Comparison of ENCODE assay signal across 8 mouse cellular contexts in the genomic region with DNA sequence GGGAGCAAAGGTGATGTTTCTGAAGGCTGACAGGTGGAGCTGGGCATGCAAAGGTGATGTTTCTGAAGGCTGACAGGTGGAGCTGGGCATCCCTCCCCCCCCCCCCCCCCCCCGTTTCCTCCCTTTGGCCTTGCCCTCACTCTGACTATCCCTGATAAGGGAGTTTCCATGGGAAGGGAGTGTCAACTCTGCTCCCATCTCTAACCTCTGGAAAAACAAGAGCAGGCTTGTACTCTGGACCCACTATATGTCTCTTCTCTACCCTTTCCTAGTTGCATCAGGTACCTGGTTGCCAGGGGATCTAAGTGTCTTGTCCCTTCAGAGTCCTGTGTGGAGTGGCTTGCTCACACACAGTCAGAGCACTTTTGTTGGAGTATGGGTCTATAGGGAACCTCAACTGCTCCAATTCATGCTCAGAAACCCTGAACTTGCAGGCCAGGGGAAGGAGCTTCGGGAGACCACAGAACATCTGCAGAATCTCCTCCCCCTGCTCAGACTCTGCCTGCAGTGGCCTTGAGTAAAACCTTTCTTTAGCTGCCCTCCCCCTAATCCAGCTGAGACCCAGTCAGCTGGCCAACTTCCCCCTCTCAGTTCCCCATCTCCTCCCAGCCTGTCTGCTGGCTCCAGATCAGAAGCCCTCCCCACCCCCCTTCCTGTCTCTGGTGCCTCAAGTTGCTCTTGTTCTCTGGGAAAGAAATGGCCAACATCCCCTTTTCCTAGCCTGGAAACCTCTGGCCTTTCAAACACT. TPM values are rescaled to one million over a fixed set of nuclear protein-coding genes. Genes with fewer than 3 reads are reported as not detected.
DNase-seq lines count a peak whose midpoint lies in the region; ATAC-seq lines count a peak whose summit lies in the region.

No protein-coding gene starts in this region.

- H3K4me3 ChIP-seq in forebrain, embryonic 14.5 days (ENCODE audit: low read depth, low read length), result peak overlapping the region; percentile 86
- H3K4me3 ChIP-seq in megakaryocyte, embryonic 14.5 days (replicated peaks), result peak overlapping the region; percentile 94

- peak overlapping the region; percentile 88 for H3K9ac ChIP-seq in forebrain, embryonic 14.5 days (ENCODE audit: low read length)

- H3K4me2 ChIP-seq in forebrain, embryonic 14.5 days (ENCODE audit: low read length), result peak overlapping the region; percentile 90

- peaks cover 8% of the 10 kb centered on the region; the same call in 1 of the 2 replicates for H3K36me3 ChIP-seq in forebrain, embryonic 14.5 days (ENCODE audit: control insufficient read depth, insufficient read depth, low read length)
- peaks cover 17% of the 10 kb centered on the region for H3K36me3 ChIP-seq in megakaryocyte, embryonic 14.5 days (replicated peaks; ENCODE audit: low read length)

- intact Hi-C loops in left cerebral cortex, postnatal 14 days (cut with DNase I), result no loop called here

- no peak overlapping the region for H3K27ac ChIP-seq in forebrain, embryonic 14.5 days (ENCODE audit: low read depth, low read length)

- no peaks in the 10 kb centered on the region for H3K27me3 ChIP-seq in forebrain, embryonic 14.5 days (replicated peaks; ENCODE audit: control insufficient read depth, insufficient read depth, low read length)
- peaks cover 22% of the 10 kb centered on the region for H3K27me3 ChIP-seq in megakaryocyte, embryonic 14.5 days (replicated peaks)

- no peak for ATAC-seq in forebrain, embryonic 14.5 days
- ATAC-seq in hematopoietic stem cell, adult 5-6 weeks (replicated peaks in 1 of 2; ENCODE audit: insufficient read depth in 1 of 2, low FRiP score in 2 of 2, low TSS enrichment in 1 of 2, low read depth in 1 of 2, poor library complexity in 2 of 2, severe bottlenecking in 2 of 2), result peak; percentile 54 to 72

- peaks cover 11% of the 10 kb centered on the region for H3K4me1 ChIP-seq in forebrain, embryonic 14.5 days (ENCODE audit: control insufficient read depth, insufficient read depth, low read length)
- peaks cover 74% of the 10 kb centered on the region for H3K4me1 ChIP-seq in megakaryocyte, embryonic 14.5 days

- DNase-seq in adrenal gland, adult 18-20 months (ENCODE audit: low spot score in 2 of 2), result peak; percentile 25 to 35
- DNase-seq in adrenal gland, postnatal 4 days (ENCODE audit: low spot score in 2 of 2), result no peak
- peak; percentile 67 for DNase-seq in adrenal gland, adult 2 months
- peak; percentile 39 for DNase-seq in forebrain, embryonic 14.5 days (ENCODE audit: low spot score)
- peak; percentile 70 to 82 for DNase-seq in left cerebral cortex, postnatal 14 days (ENCODE audit: low spot score in 2 of 2)
- peak; percentile 18 to 33 for DNase-seq in spleen, postnatal 14 days (ENCODE audit: low spot score in 2 of 2)

- no peaks in the 10 kb centered on the region for H3K9me3 ChIP-seq in forebrain, embryonic 14.5 days (replicated peaks; ENCODE audit: control insufficient read depth, low read length)
- H3K9me3 ChIP-seq in megakaryocyte, embryonic 14.5 days, result no peaks in the 10 kb centered on the region

- 9% methylated on average over 1 of the region's 2 CpGs for WGBS in forebrain, embryonic 14.5 days

RNA-seq across cellular contexts. Expression of a gene that starts 1.2 kb away (rescaled TPM):
- 10 to 100 TPM; 18.6 to 22.3 TPM for total RNA-seq in adrenal gland, adult 18-20 months (2021)
- 10 to 100 TPM; 35.2 to 42.8 TPM for total RNA-seq in adrenal gland, postnatal 4 days (2021)
- total RNA-seq in adrenal gland, adult 2 months (2021), result 10 to 100 TPM; 17.9 to 61.5 TPM
- 93.2 and 164 TPM in 2 replicates for polyA plus RNA-seq in adrenal gland, adult 2 months (2012; rRNA removed)
- polyA plus RNA-seq in forebrain, embryonic 14.5 days (2014; fragmentation: Nextera tagmentation; extraction: Ambion mirVana), result 22.0 and 24.1 TPM in 2 replicates
- total RNA-seq in hematopoietic stem cell, adult 5-6 weeks (2017), result 1.5 and 2.3 TPM in 2 replicates
- 10 to 100 TPM; 17.4 to 18.8 TPM for total RNA-seq in left cerebral cortex, postnatal 14 days (2021)
- polyA plus RNA-seq in megakaryocyte, embryonic 14.5 days (2012; ENCODE audit: insufficient read depth, low replicate concordance), result 6.3 and 26.3 TPM in 2 replicates

RNA-seq across cellular contexts. Expression of a gene that starts 43.4 kb away (rescaled TPM):
- total RNA-seq in adrenal gland, adult 18-20 months (2021), result 10 to 100 TPM; 19.2 to 20.0 TPM
- total RNA-seq in adrenal gland, postnatal 4 days (2021), result 10 to 100 TPM; 16.6 to 18.2 TPM
- 10 to 100 TPM; 16.6 to 20.5 TPM for total RNA-seq in adrenal gland, adult 2 months (2021)
- polyA plus RNA-seq in adrenal gland, adult 2 months (2012; rRNA removed), result 2.7 and 4.4 TPM in 2 replicates
- polyA plus RNA-seq in forebrain, embryonic 14.5 days (2014; fragmentation: Nextera tagmentation; extraction: Ambion mirVana), result 7.8 and 9.3 TPM in 2 replicates
- total RNA-seq in hematopoietic stem cell, adult 5-6 weeks (2017), result 42.0 and 43.9 TPM in 2 replicates
- total RNA-seq in left cerebral cortex, postnatal 14 days (2021), result 10 to 100 TPM; 10.6 to 11.0 TPM
- 3.1 and 5.2 TPM in 2 replicates for polyA plus RNA-seq in megakaryocyte, embryonic 14.5 days (2012; ENCODE audit: insufficient read depth, low replicate concordance)

Comparison
In these comparisons a context has a peak if more than half of its experiments do, and no peak if none do; other contexts are left out.
1. DNase-seq: peak in adrenal gland, adult 18-20 months (2 of 2), adrenal gland, adult 2 months (single experiment), forebrain, embryonic 14.5 days (single experiment), left cerebral cortex, postnatal 14 days (2 of 2) and spleen, postnatal 14 days (2 of 2); none in adrenal gland, postnatal 4 days (0 of 2).